Mouse (Mus musculus): ENCODE results near the gene Asic2.

The Asic2 gene

DNA sequence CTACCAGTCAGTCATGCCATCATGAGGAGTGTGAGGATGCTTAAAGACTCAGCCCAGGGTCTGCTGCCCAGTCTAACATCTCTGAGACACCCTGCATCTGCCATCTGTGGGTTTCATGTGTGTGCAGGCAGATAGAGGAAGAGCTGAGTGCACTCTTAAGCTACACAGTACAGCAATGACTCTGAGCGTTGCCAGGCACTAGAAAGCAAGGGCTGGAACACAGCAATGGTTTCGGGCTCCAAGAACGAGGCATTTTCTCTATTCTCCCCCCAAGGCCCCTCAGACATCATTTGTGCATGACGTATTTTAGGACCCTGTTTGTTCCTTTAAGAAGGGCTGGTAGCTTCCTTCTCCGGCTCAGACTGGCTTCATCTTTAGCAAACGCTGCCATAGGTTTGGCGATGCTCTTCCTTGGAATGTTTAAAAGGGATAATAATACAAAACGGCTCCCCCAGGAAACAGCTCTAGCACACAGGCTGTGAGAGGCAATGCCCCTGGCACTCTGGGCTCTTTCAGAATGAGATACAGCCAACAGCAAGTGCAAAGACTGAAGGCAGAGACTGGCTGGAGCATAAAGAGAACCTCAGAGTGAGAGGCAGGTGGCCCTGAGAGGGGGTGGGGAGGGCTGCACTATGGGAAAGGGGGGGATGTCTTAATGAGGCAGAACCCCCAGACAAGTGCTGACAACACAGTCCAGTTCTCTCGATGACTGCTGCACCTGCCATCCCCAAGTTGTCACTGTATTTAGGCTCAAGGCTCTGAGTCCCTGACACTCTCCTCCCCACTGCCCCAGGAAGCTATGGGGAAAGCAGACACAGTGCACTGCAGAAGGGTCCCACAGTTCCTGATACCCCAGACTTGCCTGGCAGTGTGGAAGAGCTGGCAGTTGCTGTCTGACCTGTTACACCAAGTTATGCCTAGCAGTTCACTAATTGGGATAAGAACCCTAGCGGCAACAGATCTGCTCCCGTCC, 2.3 kb downstream of the Asic2 start:
- DNase-seq (ENCODE audit: extremely low read depth, insufficient read length, low spot score): no peak

- no peak for DNase-seq (ENCODE audit: extremely low read depth, insufficient read length, low spot score)
These were observed 3.7 kb downstream of the Asic2 start for GRCm38 (mm10) chr11:81964561-81964960.

GRCm38 (mm10) chr11:81954398-81954797, 13.9 kb downstream of the Asic2 start:
- no peak for DNase-seq (ENCODE audit: extremely low read depth, insufficient read length, low spot score)

- DNase-seq (ENCODE audit: extremely low read depth, insufficient read length, low spot score): no peak
These were observed 20.2 kb downstream of the Asic2 start for GRCm38 (mm10) chr11:81948021-81948420.

- peak; percentile 25 for DNase-seq (ENCODE audit: extremely low read depth, insufficient read length, low spot score)
These were observed 26.1 kb downstream of the Asic2 start for GRCm38 (mm10) chr11:81942167-81942566.

GRCm38 (mm10) chr11:81940988-81941387, 27.3 kb downstream of the Asic2 start:
- DNase-seq (ENCODE audit: extremely low read depth, insufficient read length, low spot score): no peak

- no peak for DNase-seq (ENCODE audit: extremely low read depth, insufficient read length, low spot score)
These were observed 30.7 kb downstream of the Asic2 start for GRCm38 (mm10) chr11:81937516-81937915.

GRCm38 (mm10) chr11:81926393-81926792, 41.9 kb downstream of the Asic2 start:
- DNase-seq (ENCODE audit: extremely low read depth, insufficient read length, low spot score): no peak

DNA sequence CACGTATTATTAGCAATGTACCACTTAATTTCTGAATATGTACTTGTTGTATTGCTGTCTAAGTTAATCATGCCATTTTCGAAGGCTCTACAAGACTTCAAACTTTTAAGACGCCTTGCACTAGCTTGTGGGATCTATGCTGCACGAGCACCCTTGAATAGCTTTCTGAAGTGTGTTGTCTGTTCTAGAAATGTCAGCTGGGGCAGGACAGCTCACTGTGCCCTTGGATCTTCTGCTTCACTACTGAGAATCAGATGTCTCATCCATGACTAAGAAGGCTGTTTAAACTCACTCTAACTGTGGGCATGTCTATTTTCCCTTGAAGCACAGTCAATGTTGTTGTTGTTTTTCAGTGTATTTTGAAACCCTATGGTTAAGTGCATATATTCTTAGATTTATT, 44.6 kb downstream of the Asic2 start:
- no peak for DNase-seq (ENCODE audit: extremely low read depth, insufficient read length, low spot score)

GRCm38 (mm10) chr11:81923096-81923495, 45.2 kb downstream of the Asic2 start:
- no peak for DNase-seq (ENCODE audit: extremely low read depth, insufficient read length, low spot score)

DNA sequence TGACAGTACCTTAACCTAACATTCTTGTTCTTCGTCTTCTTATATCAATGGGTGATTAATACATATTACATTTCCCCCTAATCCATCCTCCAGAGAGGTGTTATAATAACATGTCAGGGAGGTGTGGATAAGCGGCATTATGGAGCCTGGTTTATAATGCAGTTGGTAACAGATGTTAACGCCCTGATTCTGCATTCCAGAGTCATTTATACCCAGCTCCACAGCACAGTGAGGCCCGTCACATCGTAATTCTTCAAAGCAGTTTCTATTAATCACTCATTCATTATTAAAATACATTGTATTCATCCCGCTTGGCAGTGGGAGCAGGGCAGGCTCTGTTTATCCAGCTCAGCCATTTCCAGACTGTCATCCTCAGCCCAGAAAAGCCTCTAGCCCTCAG, 52.8 kb downstream of the Asic2 start:
- no peak for DNase-seq (ENCODE audit: extremely low read depth, insufficient read length, low spot score)

DNA sequence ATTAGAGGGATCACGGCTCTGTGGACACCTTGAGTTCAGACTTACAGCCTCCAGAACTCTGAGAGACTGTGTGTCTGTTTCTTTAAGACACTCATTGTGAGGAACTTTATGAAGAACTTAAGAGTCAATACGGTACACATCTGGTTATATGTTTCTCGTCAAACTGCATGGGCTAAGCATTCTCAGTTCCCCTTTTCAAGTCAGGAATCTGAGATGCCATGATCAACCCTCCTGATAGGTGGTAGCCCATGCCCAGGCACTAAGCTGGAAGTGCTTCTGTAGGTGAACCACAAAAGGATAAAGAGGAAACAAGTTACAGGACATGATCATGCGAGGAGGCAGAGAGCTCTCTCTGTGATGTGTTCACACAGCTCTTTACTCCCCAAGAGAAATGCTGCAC, 55.2 kb downstream of the Asic2 start:
- no peak for DNase-seq (ENCODE audit: extremely low read depth, insufficient read length, low spot score)

- DNase-seq (ENCODE audit: extremely low read depth, insufficient read length, low spot score): no peak
These were observed 58.8 kb downstream of the Asic2 start for GRCm38 (mm10) chr11:81909397-81909894.

DNA sequence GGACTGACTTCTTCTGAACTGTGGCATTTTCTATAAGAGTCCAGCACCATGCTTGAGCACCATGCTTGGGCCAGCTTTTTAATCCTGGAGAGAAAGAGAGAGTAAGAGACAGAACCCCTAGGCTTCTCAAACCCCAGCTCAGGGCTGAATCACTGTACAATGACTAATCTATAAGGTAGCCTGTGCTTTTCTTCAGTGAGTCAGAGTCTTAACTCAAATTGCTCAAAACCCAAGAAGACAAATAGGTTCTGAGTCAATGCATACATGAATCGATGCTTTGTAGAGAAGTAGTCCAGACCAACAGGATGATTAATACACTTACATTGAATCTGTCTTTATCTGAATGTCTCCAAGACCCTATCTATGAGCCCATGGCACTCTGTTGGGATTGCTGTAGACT, 59.5 kb downstream of the Asic2 start:
- no peak for DNase-seq (ENCODE audit: extremely low read depth, insufficient read length, low spot score)

DNA sequence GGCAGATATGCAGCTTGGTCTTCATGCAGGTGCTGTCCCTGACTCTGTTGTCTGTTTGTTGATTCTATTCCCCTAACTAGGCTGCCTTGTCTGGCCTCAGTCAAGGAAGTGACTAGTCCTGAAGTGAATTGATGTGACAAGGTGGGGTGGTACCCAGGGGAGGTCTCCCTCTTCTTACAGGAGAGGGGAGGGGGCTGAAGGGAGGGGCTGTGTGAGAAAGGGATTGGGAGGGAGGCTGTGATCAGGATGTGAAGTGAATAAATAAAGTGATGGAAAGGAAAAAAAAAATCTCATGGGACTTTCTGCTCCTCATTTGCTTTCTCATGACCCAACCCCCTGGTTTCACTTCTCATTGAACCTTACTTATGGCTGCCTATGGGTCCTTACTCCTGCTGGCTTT, 65.9 kb downstream of the Asic2 start:
- no peak for DNase-seq (ENCODE audit: extremely low read depth, insufficient read length, low spot score)

DNA sequence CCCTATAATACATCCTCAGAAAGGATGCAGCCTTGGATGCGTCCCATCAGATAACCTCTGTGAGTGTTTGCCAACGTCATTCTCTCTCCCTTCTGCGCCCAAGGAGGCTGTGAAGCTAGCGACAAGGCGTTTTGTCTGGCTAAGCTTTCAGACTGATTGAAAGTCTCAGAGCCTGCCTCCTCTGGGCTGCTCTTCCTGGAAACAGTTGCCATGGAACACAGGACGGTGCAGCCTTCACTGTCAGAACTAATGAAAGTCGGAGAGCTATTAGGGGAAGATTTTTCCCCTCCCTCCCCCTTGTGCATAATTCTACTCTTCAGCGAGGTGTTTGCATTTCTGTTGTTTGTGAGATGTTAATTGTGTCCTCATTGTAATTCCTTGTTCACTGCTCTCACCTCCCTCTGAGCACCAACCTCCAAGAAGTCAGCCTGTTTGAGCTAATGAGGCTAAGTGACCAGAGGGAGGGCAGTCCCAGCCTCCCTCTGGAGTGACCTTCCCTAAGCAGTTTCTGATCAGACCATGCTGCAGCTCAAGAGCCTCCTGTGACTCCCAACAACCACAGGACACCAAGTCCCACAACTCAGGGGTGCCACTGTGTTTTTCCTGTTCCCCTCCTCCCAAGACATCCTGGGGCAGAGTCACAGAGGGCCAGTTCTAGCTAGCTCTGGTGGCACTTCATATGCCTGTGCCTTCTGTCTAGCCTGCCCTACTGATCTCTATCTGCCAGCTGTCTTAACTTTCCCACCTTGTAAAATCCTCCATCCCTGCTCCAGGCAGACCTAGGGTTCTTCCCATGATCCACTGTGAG, 70.5 kb downstream of the Asic2 start:
- no peak for DNase-seq (ENCODE audit: extremely low read depth, insufficient read length, low spot score)

DNA sequence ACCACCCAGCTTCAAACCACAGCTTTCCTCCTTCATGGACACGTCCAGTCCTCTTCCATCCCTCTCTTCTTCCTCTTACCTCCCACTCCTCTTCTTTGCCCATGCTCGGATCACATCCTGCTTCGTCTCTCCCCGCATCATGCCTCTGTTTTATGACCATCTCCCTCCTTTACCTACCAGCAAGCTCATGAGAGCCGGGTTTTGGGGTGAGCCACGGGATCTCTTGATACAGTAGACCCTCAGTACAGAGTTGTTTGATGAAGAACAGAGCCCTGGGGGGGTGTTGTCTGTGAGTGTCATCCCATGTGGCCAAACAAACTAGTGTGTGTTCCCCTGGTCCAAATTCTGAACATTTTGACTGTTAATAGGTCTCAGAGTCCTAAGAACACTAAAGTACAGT, 71.7 kb downstream of the Asic2 start:
- DNase-seq (ENCODE audit: extremely low read depth, insufficient read length, low spot score): no peak

- no peak for DNase-seq (ENCODE audit: extremely low read depth, insufficient read length, low spot score)
These were observed 96.6 kb downstream of the Asic2 start for GRCm38 (mm10) chr11:81871506-81872213.

DNA sequence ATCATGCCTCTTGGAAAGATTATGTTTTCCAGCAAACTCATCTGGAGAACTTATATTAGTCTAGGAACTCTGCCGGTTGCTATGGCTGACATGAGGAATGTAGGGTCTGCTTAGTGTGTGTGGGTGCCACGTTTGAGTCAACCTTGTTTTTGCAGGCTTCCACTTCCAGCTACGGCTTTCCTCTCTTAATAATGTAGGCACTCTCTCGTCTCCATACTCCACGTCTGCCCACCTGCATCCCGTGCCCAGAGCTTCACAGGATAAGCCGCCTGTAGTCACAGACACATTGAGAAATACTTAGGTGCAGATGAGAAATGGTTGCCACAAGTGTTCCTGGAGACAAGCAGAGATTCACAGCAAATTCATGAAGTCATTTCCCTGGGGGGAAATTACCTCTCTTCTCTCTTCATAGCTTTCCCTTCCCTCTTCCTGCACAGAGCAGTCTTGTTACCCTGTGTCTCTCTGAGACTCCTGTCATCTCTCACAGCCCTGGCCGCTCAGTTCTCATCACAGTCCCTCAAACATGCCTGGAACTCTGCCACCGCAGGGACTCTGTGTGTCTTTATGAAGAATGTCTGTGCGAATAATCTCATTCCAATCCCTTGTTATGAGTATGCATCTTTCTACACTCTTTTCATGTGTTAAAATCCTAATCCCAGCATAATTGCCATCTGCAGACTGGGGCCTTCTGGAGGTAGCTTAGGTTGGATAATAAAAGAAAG, 102.4 kb downstream of the Asic2 start:
- DNase-seq (ENCODE audit: extremely low read depth, insufficient read length, low spot score): no peak

GRCm38 (mm10) chr11:81860250-81860972, 107.8 kb downstream of the Asic2 start, which contains the start of gene 5530401A14Rik:
TSS of gene 5530401A14Rik (plus strand) at chr11:81860673.
- no peak for DNase-seq (ENCODE audit: extremely low read depth, insufficient read length, low spot score)

Data from 3134 (cell line).